Mouse (Mus musculus) central nervous system, embryonic 18 days (tissue): ENCODE results near the gene Flrt2. TPM values are rescaled to one million over a fixed set of nuclear protein-coding genes. Genes with fewer than 3 reads are reported as not detected.

Experiments used
- polyA plus RNA-seq: library from polyadenylated mRNA; depleted of rRNA; stranded (reverse); fragments of >200 nt; gene quantifications from 2 replicates; pipeline ENCODE4 v1.2.3, GENCODE M21; 2012; rRNA removed

Flrt2 gene
- polyA plus RNA-seq: 17.7 and 18.4 TPM in 2 replicates

DNA sequence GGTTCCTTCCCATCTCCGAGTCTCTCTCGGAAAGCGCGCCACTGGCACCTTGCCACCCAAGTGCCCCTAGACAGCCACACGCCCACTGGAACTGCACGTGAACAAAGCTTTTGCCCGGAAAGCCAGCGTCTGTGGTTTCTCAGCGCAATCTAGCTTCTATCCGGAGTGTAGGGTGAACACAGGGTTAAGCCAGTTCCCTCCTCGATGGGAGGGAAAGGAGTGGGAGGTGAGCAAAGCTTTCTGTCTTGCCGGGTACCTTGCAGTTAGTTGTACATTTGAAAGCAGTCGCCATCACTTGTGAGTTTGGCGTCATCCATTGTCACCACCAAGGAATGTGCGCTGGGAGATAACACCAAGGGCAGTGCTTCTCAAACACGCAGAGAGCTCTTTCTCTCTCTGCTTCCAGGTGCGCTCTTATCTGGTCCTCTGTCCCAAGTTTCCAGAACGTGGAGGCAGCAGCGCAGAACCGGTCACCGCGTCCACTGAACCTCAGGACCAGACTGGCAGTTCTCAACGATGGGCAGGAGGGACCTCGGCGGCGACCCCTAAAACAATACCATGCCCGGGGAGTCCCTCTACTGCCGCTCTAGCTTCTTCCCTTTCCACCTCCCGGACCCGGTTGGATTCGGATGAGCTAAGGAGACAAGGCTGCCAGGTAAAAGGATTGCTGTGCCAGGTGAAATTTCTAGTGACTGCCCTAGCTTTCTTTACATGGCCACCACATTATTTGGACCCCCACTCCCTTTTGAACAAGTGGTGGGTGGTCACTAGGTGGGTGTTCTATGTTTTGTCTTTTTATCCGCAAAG is at the start of gene Flrt2:
TSS of gene Flrt2 (plus strand) at position 266 of the 807 bp plus-strand sequence.

